11 mouse cellular contexts compared by ENCODE assay signal in genomic region chr6:84582826-84583225, GRCm38 (mm10). TPM values are rescaled to one million over a fixed set of nuclear protein-coding genes. Genes with fewer than 3 reads are reported as not detected.
DNase-seq lines count a peak whose midpoint lies in the region; ATAC-seq lines count a peak whose summit lies in the region.
"Had no signal": no experiment of that assay in that cellular context is flagged by ENCODE, and none has a peak within 500 bp of the region (broad histone marks: within the 10 kb centered on the region; RNA-seq: fewer than 3 reads in every experiment).

No protein-coding gene starts in this region.

- no peak overlapping the region for H3K9ac ChIP-seq in liver, embryonic 11.5 days (ENCODE audit: low read depth, low read length)
- peak overlapping the region; percentile 48; the same call in 1 of the 2 replicates for H3K9ac ChIP-seq in hindbrain, embryonic 12.5 days
- H3K9ac ChIP-seq in limb, embryonic 13.5 days: peak overlapping the region; percentile 88
- peak overlapping the region; percentile 43; the same call in 1 of the 2 replicates for H3K9ac ChIP-seq in stomach, embryonic 16.5 days (ENCODE audit: low read length)

- no peak for ATAC-seq in liver, embryonic 11.5 days (replicated peaks; ENCODE audit: low FRiP score)
- no peak for ATAC-seq in hindbrain, embryonic 12.5 days (ENCODE audit: low FRiP score)
- no peak for ATAC-seq in limb, embryonic 13.5 days (ENCODE audit: low FRiP score, low read depth)
- ATAC-seq in stomach, embryonic 16.5 days (ENCODE audit: insufficient read depth, low FRiP score): no peak

- H3K4me1 ChIP-seq in liver, embryonic 11.5 days (replicated peaks; ENCODE audit: control insufficient read depth, insufficient read depth, low read length): peaks cover 7% of the 10 kb centered on the region
- H3K4me1 ChIP-seq in hindbrain, embryonic 12.5 days: peaks cover 75% of the 10 kb centered on the region
- peaks cover 87% of the 10 kb centered on the region for H3K4me1 ChIP-seq in limb, embryonic 13.5 days
- peaks cover 49% of the 10 kb centered on the region for H3K4me1 ChIP-seq in stomach, embryonic 16.5 days (ENCODE audit: control insufficient read depth, insufficient read depth, low read length)

- peaks cover 94% of the 10 kb centered on the region for H3K27me3 ChIP-seq in liver, embryonic 11.5 days (replicated peaks; ENCODE audit: control insufficient read depth, insufficient read depth, low read length)
- H3K27me3 ChIP-seq in hindbrain, embryonic 12.5 days: peaks cover 81% of the 10 kb centered on the region
- peaks cover 23% of the 10 kb centered on the region; the same call in 1 of the 2 replicates for H3K27me3 ChIP-seq in limb, embryonic 13.5 days
- peaks cover 65% of the 10 kb centered on the region for H3K27me3 ChIP-seq in stomach, embryonic 16.5 days (ENCODE audit: control insufficient read depth, insufficient read depth, low read length)

- DNase-seq in liver, embryonic 11.5 days (ENCODE audit: low spot score): peak; percentile 30
- DNase-seq in liver: no peak
- DNase-seq in natural killer cell, adult 2 months (ENCODE audit: low spot score in 2 of 2): no peak
- DNase-seq in layer of hippocampus, adult 8-10 months (ENCODE audit: low spot score in 2 of 2): no peak

- no peaks in the 10 kb centered on the region for H3K36me3 ChIP-seq in liver, embryonic 11.5 days (ENCODE audit: control insufficient read depth, insufficient read depth, low read length)
- no peaks in the 10 kb centered on the region for H3K36me3 ChIP-seq in hindbrain, embryonic 12.5 days
- H3K36me3 ChIP-seq in limb, embryonic 13.5 days: peaks cover 18% of the 10 kb centered on the region; the same call in 1 of the 2 replicates
- H3K36me3 ChIP-seq in stomach, embryonic 16.5 days (ENCODE audit: control insufficient read depth, insufficient read depth, low read length): no peaks in the 10 kb centered on the region

- no peaks in the 10 kb centered on the region for H3K9me3 ChIP-seq in liver, embryonic 11.5 days (ENCODE audit: control insufficient read depth, low read length)
- no peaks in the 10 kb centered on the region for H3K9me3 ChIP-seq in hindbrain, embryonic 12.5 days (replicated peaks)
- H3K9me3 ChIP-seq in limb, embryonic 13.5 days: no peaks in the 10 kb centered on the region
- no peaks in the 10 kb centered on the region for H3K9me3 ChIP-seq in stomach, embryonic 16.5 days (replicated peaks; ENCODE audit: control insufficient read depth, low read length)

- H3K4me3 ChIP-seq in liver, embryonic 11.5 days (ENCODE audit: low read depth, low read length): no peak overlapping the region
- H3K4me3 ChIP-seq in hindbrain, embryonic 12.5 days: peak overlapping the region; percentile 53; the same call in 1 of the 2 replicates
- peak overlapping the region; percentile 73 for H3K4me3 ChIP-seq in limb, embryonic 13.5 days
- H3K4me3 ChIP-seq in stomach, embryonic 16.5 days (replicated peaks; ENCODE audit: low read length): no peak overlapping the region

- WGBS in liver, embryonic 11.5 days: 15% methylated on average over 5 of the region's 5 CpGs
- 12% methylated on average over 5 of the region's 5 CpGs for WGBS in hindbrain, embryonic 12.5 days
- 26% methylated on average over 5 of the region's 5 CpGs for WGBS in limb, embryonic 13.5 days
- 54% methylated on average over 5 of the region's 5 CpGs for WGBS in stomach, embryonic 16.5 days

- H3K4me2 ChIP-seq in liver, embryonic 11.5 days: peak overlapping the region; percentile 64; the same call in 1 of the 2 replicates
- H3K4me2 ChIP-seq in hindbrain, embryonic 12.5 days (replicated peaks): peak overlapping the region; percentile 85
- H3K4me2 ChIP-seq in limb, embryonic 13.5 days (replicated peaks): peak overlapping the region; percentile 98
- H3K4me2 ChIP-seq in stomach, embryonic 16.5 days (ENCODE audit: low read depth, low read length): no peak overlapping the region

- no peak overlapping the region for H3K27ac ChIP-seq in liver, embryonic 11.5 days (ENCODE audit: low read depth, low read length)
- 0 out of 2 replicates have a peak overlapping the region, but pooled peaks have one; percentile 40 for H3K27ac ChIP-seq in hindbrain, embryonic 12.5 days
- H3K27ac ChIP-seq in limb, embryonic 13.5 days: peak overlapping the region; percentile 95
- no peak overlapping the region for H3K27ac ChIP-seq in stomach, embryonic 16.5 days (ENCODE audit: low read length)
- H3K27ac ChIP-seq: layer of hippocampus, adult 2 months had no signal

RNA-seq across cellular contexts. Expression of gene Cyp26b1, which starts 10.9 kb away (rescaled TPM):
- 0.75 and 1.0 TPM in 2 replicates for polyA plus RNA-seq in liver, embryonic 11.5 days (2014; fragmentation: Nextera tagmentation; extraction: Ambion mirVana)
- polyA plus RNA-seq in hindbrain, embryonic 12.5 days (2016; fragmentation: Nextera tagmentation; extraction: Ambion mirVana): 55.3 and 60.5 TPM in 2 replicates
- 20.0 and 20.5 TPM in 2 replicates for polyA plus RNA-seq in limb, embryonic 13.5 days (2015; fragmentation: Nextera tagmentation; extraction: Ambion mirVana)
- 1.6 and 1.7 TPM in 2 replicates for polyA plus RNA-seq in stomach, embryonic 16.5 days (2015; fragmentation: Nextera tagmentation; extraction: Ambion mirVana)
- total RNA-seq in layer of hippocampus, adult 8-10 months (2022): 10 to 100 TPM in 2 of 4 experiments, 1 to 10 TPM in 2; 8.4 to 10.5 (median 9.3) TPM
- total RNA-seq: common myeloid progenitor, adult 5-6 weeks; megakaryocyte progenitor cell, adult 5-6 weeks; MEL had no signal

Comparison
In these comparisons a context has a peak if more than half of its experiments do, and no peak if none do; other contexts are left out.
1. H3K27ac ChIP-seq: peak in hindbrain, embryonic 12.5 days (single experiment) and limb, embryonic 13.5 days (single experiment); none in liver, embryonic 11.5 days (single experiment) and stomach, embryonic 16.5 days (single experiment).
2. H3K4me3 ChIP-seq: peak in hindbrain, embryonic 12.5 days (single experiment) and limb, embryonic 13.5 days (single experiment); none in liver, embryonic 11.5 days (single experiment) and stomach, embryonic 16.5 days (single experiment).